Mouse (Mus musculus) neural tube, embryonic 15.5 days (tissue): Measurements from ENCODE around the gene Mpped2. TPM values are rescaled to one million over a fixed set of nuclear protein-coding genes. Genes with fewer than 3 reads are reported as not detected.

Experiments
- ATAC-seq: fragments of 200-750 bp; cut with Nextera tagmentation; 2 replicates; pipeline ENCODE4 v1.8.0; 2017; ENCODE audit warnings: mild to moderate bottlenecking, moderate TSS enrichment, moderate library complexity; ENCODE audit not compliant: low FRiP score
- H3K27ac ChIP-seq: fragments of 300-500 bp; sonication (generic); replicated peaks from 2 replicates; pipeline ENCODE4 v1.5.1; 2015; ENCODE audit warnings: mild to moderate bottlenecking, inconsistent platforms
- H3K27me3 ChIP-seq: fragments of 300-500 bp; sonication (generic); replicated peaks from 2 replicates; pipeline ENCODE4 v1.6.1; 2015; ENCODE audit warnings: inconsistent platforms
- H3K36me3 ChIP-seq: fragments of 300-500 bp; sonication (generic); 2 replicates; pipeline ENCODE4 v1.6.1; 2015; ENCODE audit warnings: inconsistent platforms
- H3K4me1 ChIP-seq: fragments of 300-500 bp; sonication (generic); 2 replicates; pipeline ENCODE4 v1.6.1; 2015; ENCODE audit warnings: inconsistent platforms
- H3K4me2 ChIP-seq: fragments of 300-500 bp; sonication (generic); 2 replicates; pipeline ENCODE4 v1.6.1; 2015; ENCODE audit warnings: inconsistent platforms, mild to moderate bottlenecking, moderate library complexity
- H3K4me3 ChIP-seq: fragments of 300-500 bp; sonication (generic); replicated peaks from 2 replicates; pipeline ENCODE4 v1.5.1; 2015; ENCODE audit warnings: mild to moderate bottlenecking, inconsistent platforms
- H3K9ac ChIP-seq: fragments of 300-500 bp; sonication (generic); replicated peaks from 2 replicates; pipeline ENCODE4 v1.6.1; 2015; ENCODE audit warnings: mild to moderate bottlenecking, inconsistent platforms
- H3K9me3 ChIP-seq: fragments of 300-500 bp; sonication (generic); replicated peaks from 2 replicates; pipeline ENCODE4 v1.6.1; 2016; ENCODE audit warnings: inconsistent platforms
- WGBS: fragments of 180-500 bp; shearing (Covaris S2); methylation state at CpG from one replicate; pipeline ENCODE4 v1.1.7; 2015; ENCODE audit warnings: mixed read lengths; 5-methylcytosine and 5-hydroxymethylcytosine counted together
- polyA plus RNA-seq: library from polyadenylated mRNA; unstranded; fragments of >200 nt; fragmentation: Nextera tagmentation; extraction: Ambion mirVana; gene quantifications from 2 replicates; pipeline ENCODE4 v1.2.1, GENCODE M21; 2015

The Mpped2 gene
- polyA plus RNA-seq, 1 experiment from 2014 or later: 222 TPM

- Histone ChIP-seq H3K9ac (no peak overlapping the region), H3K4me2 (no peak overlapping the region), H3K36me3 (no peaks in the 10 kb centered on the region), H3K4me1 (peaks cover 10% of the 10 kb centered on the region; the same call in 1 of the 2 replicates), H3K27ac (no peak overlapping the region), H3K9me3 (no peaks in the 10 kb centered on the region), H3K27me3 (no peaks in the 10 kb centered on the region), H3K4me3 (no peak overlapping the region)
- 27% methylated on average over 4 of the region's 4 CpGs for WGBS
- ATAC-seq: peak; percentile 24; the same call in 1 of the 2 replicates
Measured at GRCm38 (mm10) chr2:106896024-106896384, 202.9 kb downstream of the Mpped2 start.

DNA sequence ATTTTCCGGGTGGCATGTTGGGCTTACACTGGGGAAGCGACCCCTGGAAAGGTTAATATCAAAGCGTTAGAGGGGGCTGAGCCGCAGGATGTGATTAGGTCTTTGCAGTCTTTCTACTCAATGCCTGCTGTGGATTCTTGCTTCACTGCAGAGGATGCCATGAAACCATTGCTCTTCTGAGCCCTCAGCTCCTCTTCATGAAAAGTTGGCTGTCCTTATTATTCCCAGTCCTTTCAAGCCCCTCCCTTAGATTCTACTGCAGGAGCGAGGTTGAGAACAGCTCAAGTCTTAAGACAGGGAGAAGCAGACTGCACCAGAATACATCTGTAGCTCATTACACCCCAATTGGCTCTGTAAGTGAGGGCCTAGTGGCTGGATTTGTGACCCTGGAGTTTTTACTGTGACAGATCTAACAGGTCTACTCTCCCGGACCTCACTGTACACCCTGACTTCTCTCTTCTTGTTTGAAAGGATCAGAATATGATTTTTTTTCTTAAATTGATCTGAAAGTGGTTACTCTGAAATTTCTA is 218.9 kb downstream of the Mpped2 start:
- no peaks in the 10 kb centered on the region for H3K36me3 ChIP-seq
- H3K27me3 ChIP-seq: no peaks in the 10 kb centered on the region
- no peak overlapping the region for H3K9ac ChIP-seq
- no peaks in the 10 kb centered on the region for H3K9me3 ChIP-seq
- no peak overlapping the region for H3K27ac ChIP-seq
- WGBS: 82% methylated on average over 6 of the region's 6 CpGs
- no peaks in the 10 kb centered on the region for H3K4me1 ChIP-seq
- H3K4me3 ChIP-seq: no peak overlapping the region
- no peak overlapping the region for H3K4me2 ChIP-seq
- no peak for ATAC-seq
